Mouse (Mus musculus): ENCODE measurements around the gene Agbl4.

The Agbl4 gene

GRCm38 (mm10) chr4:111493750-111494404 is 1096.4 kb downstream of the Agbl4 start:
- peak in 1 of 2 experiments; percentile 38 for DNase-seq (ENCODE audit: low spot score in 2 of 2)

- DNase-seq (ENCODE audit: low spot score in 2 of 2) = peak in 1 of 2 experiments; percentile 39
Measured at GRCm38 (mm10) chr4:111495949-111496348, 1098.5 kb downstream of the Agbl4 start.

- no peak for DNase-seq (ENCODE audit: low spot score in 2 of 2)
Measured at GRCm38 (mm10) chr4:111498751-111499150, 1101.3 kb downstream of the Agbl4 start.

DNA sequence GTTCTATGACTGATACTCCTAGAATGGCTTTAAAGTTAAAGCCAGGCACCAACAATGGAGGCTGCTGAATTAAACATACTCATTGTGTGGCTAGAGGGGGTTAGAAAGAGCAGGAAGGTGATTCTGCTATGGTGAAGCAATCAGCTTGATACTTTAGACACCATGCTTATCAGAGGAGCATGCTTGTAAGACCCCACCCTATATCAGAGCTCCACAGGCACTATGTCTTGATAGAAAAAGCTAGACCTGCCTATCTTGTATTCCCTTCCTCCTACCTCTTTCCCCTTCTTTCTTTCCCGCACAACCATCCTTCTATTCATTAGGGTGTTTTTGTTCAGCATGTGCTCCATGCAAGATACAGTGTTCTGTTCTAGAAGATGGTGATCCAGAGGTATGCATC is 1104.0 kb downstream of the Agbl4 start:
- DNase-seq (ENCODE audit: low spot score in 2 of 2) = no peak

GRCm38 (mm10) chr4:111502965-111503727 is 1105.7 kb downstream of the Agbl4 start:
- no peak for DNase-seq (ENCODE audit: low spot score in 2 of 2)

DNA sequence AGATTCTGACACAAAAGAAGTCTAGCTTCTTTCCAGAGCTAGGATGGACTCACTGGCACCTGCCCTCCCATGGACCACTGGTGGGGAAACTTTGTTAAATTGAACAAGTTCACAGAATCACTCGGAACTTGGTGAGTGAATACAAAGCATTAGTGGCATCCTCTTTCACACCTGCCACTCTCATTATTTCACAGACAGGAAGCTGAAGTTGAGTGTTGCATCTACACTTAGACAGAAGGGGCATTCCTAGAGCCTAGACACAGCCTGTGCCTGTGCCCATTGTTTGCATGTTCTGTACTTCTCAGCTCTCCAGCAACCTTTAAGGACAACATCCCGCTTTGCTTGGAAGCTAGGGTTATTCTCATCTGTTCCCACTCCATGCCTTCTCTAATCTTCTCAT is 1107.5 kb downstream of the Agbl4 start:
- no peak for DNase-seq (ENCODE audit: low spot score in 2 of 2)

DNA sequence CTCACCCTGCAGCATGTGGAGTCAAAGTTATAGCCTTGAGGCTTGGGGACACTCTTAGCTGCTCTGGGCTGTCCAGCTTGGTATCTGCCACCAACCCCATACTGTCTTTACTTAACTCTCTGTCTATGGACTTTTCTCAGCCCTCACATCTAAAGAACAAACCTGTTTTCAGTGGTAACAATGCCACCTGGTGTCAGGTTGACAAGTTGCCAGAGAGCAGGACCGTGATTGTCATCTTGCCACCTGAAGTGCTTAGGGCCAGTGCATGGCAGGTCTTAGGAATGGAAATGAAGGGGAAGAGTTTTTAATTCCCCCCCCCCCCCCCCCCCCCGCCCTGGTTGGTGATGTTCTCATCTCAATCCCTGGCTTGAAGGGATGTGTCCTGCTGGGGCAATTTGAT is 1112.7 kb downstream of the Agbl4 start:
- DNase-seq (ENCODE audit: low spot score in 2 of 2) = no peak

DNA sequence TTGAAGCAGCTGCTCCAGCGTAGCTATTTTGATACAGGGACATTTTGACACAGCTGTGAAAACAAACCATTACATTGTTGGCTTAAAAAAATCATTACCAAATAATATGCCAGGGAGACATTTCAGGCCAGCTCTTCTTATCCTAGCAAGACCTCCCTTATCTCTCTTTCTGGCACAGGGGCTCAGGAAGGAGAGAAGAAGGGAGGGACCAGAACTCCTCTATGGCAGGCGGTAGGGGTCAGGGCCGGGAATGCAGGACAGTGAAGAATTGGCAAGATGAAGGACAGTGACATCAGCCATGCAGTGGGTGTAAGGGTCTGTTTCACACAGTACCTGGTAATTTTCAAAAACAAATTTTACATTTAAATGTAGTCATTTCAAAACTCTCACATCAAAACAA is 1116.5 kb downstream of the Agbl4 start:
- no peak for DNase-seq (ENCODE audit: low spot score in 2 of 2)

DNA sequence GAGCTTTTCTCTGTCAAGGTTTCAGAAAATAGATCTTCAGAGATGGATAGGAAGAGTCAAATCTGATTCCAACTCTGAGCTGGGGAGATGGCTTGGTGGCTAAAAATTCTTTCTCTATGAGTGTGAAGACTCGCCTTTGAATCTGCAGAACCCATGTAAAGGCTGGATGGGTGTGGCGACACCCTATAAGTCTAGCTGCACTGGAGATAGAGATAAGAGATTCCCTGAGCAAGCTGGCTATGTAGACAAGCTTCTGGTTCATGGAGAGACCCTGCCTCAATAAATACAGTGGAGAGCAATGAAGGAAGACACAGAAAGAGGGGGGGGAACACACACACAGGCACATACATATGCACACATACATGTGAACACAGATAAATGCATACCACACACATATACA is 1118.7 kb downstream of the Agbl4 start:
- no peak for DNase-seq (ENCODE audit: low spot score in 2 of 2)

DNA sequence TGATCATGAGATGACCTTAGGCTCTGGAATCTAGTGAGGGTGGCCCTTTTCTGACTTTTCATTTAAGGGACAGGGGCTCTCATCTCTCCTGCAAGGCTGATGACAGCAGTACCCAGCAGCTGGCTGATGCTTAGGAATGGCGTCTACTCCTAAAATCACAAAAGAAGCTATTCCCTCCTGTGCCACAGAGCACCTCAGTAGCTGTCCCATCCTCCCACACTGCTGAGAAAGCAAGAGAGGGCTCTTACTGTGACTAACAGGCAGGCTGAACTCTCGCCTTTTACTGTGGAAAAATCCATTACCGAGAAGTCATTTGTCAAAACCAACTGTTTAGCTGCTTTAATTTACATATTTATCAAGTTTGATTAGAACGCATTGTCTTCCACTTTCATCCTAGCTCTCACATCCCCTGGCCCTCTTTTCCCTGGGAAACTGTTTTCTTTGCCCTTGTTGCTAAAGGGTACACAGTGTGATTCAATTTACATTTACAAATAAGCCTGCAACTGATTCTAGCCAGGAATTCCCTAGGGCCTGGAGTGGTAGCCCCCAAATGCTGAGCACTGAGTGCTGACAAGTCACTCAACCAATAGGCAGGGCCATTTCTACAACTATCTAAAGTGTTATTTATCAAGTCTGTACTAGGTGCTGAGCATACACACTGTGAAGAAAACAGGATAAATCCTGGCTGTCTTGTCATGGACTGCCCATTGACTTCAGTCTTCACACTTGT is 1119.8 kb downstream of the Agbl4 start:
- DNase-seq (ENCODE audit: low spot score in 2 of 2) = no peak

- no peak for DNase-seq (ENCODE audit: low spot score in 2 of 2)
Measured at GRCm38 (mm10) chr4:111518191-111518590, 1120.7 kb downstream of the Agbl4 start.

DNA sequence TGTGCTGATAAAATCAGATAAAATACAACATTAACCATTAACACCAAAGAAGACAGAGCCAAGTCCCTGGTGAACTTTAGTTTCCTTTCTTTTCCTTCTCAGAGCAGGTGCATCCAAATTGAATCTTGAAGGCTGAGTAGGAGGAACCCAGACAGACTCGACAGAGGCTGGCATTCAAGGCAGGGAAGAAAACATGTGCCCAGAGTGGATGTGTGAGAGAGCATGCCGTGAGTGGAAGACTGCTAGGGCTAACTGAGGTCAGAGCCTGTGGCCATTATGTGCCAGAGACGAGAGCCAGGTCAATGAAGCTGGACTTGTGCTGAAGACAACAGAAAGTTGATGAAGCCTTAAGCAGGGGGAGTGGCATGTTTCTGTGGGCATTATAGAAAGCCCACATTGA is 1121.8 kb downstream of the Agbl4 start:
- no peak for DNase-seq (ENCODE audit: low spot score in 2 of 2)

GRCm38 (mm10) chr4:111520006-111520405 is 1122.5 kb downstream of the Agbl4 start:
- DNase-seq (ENCODE audit: low spot score in 2 of 2) = no peak

GRCm38 (mm10) chr4:111522974-111523373 is 1125.5 kb downstream of the Agbl4 start:
- DNase-seq (ENCODE audit: low spot score in 2 of 2) = no peak

DNA sequence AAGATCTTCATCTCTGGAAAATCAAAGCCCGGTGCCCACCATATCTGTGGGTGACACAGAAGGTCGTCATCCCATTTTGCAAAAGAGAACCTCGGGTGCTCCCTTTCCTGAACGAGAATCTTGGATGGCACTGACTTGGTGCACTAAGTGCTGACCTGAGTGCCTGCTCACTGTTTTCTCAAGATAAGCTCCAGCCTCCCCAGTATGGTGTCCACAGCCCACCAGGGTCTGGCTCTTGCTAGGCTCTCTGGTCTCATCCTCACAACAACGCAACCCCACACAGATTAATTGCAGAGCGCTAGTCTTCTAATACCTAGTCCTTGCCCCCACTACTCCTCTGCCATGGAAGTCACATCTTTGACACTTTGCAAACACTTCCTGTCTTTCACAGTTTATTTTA is 1131.5 kb downstream of the Agbl4 start:
- DNase-seq (ENCODE audit: low spot score in 2 of 2) = no peak

DNA sequence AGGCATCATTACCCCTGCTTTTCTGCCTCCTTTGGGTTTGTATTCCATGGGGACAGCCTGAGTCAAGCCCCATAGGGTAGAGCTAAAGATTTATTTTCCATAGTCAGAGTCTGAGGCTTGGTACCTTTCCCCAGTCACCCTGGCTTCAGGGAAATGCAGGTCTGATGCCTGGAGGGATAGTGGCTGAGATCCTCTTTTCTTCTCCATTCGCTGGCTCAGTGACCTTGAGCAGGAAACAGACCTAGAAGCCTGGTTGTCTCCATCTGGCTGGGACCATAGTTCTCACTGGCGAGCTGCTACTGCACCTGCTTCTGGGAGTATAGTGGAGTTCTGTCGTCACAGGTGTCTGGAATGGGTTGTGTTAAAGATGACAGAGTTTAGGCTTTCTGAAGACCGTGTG is 1132.5 kb downstream of the Agbl4 start:
- no peak for DNase-seq (ENCODE audit: low spot score in 2 of 2)

- DNase-seq (ENCODE audit: low spot score in 2 of 2) = no peak
Measured at GRCm38 (mm10) chr4:111530537-111530936, 1133.1 kb downstream of the Agbl4 start.

- no peak for DNase-seq (ENCODE audit: low spot score in 2 of 2)
Measured at GRCm38 (mm10) chr4:111544684-111545083, 1147.2 kb downstream of the Agbl4 start.

DNA sequence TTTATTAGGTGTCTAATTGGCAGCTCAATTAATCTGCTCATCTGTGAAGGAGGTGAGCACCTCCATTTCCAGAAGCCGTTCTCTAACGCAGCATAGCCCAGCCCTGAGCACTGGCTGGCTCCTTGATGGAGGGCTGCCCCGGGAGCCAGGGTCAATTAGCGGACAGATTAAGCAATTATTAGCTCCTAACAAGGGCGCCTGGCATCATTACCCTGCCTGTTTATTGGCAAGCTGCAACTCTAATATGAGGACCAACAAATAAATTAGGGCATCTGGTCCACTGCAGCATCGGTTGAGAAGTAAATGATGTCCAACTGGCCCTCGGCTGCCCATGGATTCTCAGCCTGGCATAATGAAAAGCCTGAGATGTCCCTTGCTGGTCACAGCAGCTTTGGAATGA is 1148.5 kb downstream of the Agbl4 start:
- no peak for DNase-seq (ENCODE audit: low spot score in 2 of 2)

- DNase-seq (ENCODE audit: low spot score in 2 of 2) = no peak
Measured at GRCm38 (mm10) chr4:111555426-111555825, 1158.0 kb downstream of the Agbl4 start.

DNA sequence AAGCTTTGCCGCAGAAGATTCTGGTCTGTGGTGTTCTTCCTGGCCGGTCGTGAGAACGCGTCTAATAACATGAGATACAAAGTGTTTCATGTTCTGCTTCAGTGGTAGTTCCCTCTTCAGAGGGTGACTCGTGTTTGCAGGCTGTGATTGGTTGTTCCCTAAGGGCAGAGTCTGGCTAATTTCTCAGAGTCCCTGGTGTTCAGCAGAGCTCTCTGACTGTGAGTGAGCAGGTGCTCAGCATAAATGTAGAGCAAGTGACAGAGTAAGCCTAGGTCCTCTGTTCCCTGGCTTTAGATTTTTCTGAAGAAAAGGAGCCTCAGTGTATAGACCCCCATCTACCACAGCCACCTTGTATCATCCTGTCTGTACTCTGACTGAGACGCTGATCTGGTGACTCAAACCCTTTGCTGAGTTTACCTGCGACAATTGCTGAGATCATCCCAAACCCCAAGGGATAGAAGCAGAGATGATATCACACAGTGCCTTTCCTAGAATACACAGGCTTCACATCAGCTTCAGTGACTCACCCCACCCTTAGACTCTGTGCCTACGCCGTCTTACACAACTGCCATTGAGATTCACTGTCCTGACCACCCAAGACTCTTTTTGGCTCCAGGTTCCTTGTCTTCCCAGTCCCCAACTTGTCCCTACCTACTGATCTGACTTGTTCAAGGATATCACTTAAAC is 1179.8 kb downstream of the Agbl4 start:
- DNase-seq (ENCODE audit: low spot score in 2 of 2) = no peak
